ENCODE assay signal across 13 mouse cellular contexts in the genomic region with DNA sequence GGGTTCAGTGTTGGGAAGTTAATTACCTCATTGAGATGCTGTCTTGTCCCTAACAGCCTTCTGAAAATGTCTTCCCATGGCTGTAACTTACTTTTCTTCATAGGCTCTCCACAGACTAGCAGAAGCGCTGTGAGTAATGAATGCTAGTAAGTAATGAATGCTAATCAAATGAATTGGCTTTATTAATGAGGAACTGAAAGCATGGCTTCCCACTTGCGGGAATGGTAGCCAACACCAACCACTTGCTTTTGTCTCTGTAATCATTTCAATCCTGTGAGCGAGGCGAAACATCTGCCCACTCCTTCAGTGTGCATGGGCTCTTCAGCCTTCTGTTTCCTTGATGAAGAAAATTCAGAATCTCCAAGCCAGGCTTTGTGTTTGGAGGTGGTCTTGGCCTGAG.
"Had no signal": no experiment of that assay in that cellular context is flagged by ENCODE, and none has a peak within 500 bp of the region (broad histone marks: within the 10 kb centered on the region; RNA-seq: fewer than 3 reads in every experiment).

No protein-coding gene starts in this region.

- H3K4me3 ChIP-seq: layer of hippocampus, adult 2 months; left cerebral cortex, adult 2 months; liver, embryonic 13.5 days had no signal

- H3K4me1 ChIP-seq: liver, embryonic 13.5 days had no signal

- H3K36me3 ChIP-seq: liver, embryonic 13.5 days had no signal

- H3K9me3 ChIP-seq: liver, embryonic 13.5 days had no signal

- H3K27ac ChIP-seq: layer of hippocampus, adult 2 months; left cerebral cortex, adult 2 months; liver, embryonic 13.5 days; macrophage had no signal

- DNase-seq: kidney, adult 9 months; kidney, postnatal 14 days; layer of hippocampus, adult 9-11 months; layer of hippocampus, postnatal 36 days; liver, embryonic 13.5 days; lung, adult 2 months; midbrain, embryonic 14.5 days; thymus, adult 18-20 months; thymus, postnatal 36 days had no signal

- H3K9ac ChIP-seq: liver, embryonic 13.5 days had no signal

- H3K4me2 ChIP-seq: liver, embryonic 13.5 days; midbrain, embryonic 11.5 days had no signal
